Mouse (Mus musculus): ENCODE measurements around the gene Adprm.

DNA sequence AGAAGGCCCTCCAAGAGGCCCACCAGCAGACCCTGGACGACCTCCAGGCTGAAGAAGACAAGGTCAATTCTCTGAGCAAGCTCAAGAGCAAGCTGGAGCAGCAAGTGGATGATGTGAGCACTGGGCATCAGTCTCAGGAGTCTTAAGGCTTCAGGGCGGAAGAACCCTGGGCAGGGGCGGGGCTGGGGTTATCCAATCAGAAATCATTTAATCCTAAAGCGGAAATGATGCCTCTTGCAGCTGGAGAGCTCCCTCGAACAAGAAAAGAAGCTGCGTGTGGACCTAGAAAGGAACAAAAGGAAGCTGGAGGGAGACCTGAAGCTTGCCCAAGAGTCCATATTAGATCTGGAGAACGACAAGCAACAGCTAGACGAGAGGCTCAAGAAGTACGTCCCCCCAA lies 40.8 kb upstream of the Adprm start:
- no peak for TF ChIP-seq MAX (IDR thresholded peaks at IDR 0.05; ENCODE audit: low read depth)
- TF ChIP-seq POLR2A (IDR thresholded peaks at IDR 0.05; ENCODE audit: insufficient read length, low read depth), result no peak
- no peak for TF ChIP-seq USF1 (IDR thresholded peaks at IDR 0.05; ENCODE audit: low read depth)
- TF ChIP-seq TCF12 (IDR thresholded peaks at IDR 0.05; ENCODE audit: insufficient read depth, poor library complexity, severe bottlenecking), result no peak
- TF ChIP-seq MYOG (IDR thresholded peaks at IDR 0.05; ENCODE audit: control insufficient read depth in 1 of 3, insufficient read depth in 1 of 3, insufficient read length in 2 of 3, low read depth in 2 of 3), result no peak

Measured in myocyte (in vitro differentiated cells).